Mouse (Mus musculus) MEL (cell line): ENCODE measurements around the gene Ssh1. TPM values are rescaled to one million over a fixed set of nuclear protein-coding genes. Genes with fewer than 3 reads are reported as not detected.

ENCODE experiments used
- DNase-seq: peaks from one replicate; pipeline ENCODE4 v3.0.0; 2011; ENCODE audit warnings: low read depth, low spot score
- H3K27ac ChIP-seq: 2 replicates; pipeline ENCODE4 v1.5.1; 2012; ENCODE audit warnings: low read depth, mild to moderate bottlenecking, control low read depth, low read length, moderate library complexity; ENCODE audit not compliant: control insufficient read depth
- H3K27me3 ChIP-seq, 2 experiments: fragments of 150-350 bp in 1 of 2; sonication (generic) in 1 of 2; 2 replicates each; pipeline ENCODE4 v1.6.1; 2012; ENCODE audit warnings: low read length in 2 of 2, mild to moderate bottlenecking in 2 of 2, improper control_type of control experiment in 1 of 2, moderate library complexity in 1 of 2; ENCODE audit not compliant: insufficient read depth in 2 of 2, control insufficient read depth in 1 of 2
- H3K36me3 ChIP-seq, 2 experiments: 2 replicates each; pipeline ENCODE4 v1.6.1; 2012 to 2014; ENCODE audit warnings: low read length in 2 of 2, improper control_type of control experiment in 1 of 2, inconsistent platforms in 1 of 2, mild to moderate bottlenecking in 1 of 2; ENCODE audit not compliant: insufficient read depth in 2 of 2, control insufficient read depth in 1 of 2
- H3K4me1 ChIP-seq, 2 experiments: fragments of 150-350 bp in 1 of 2; sonication (generic) in 1 of 2; 2 replicates each; pipeline ENCODE4 v1.6.1; 2012; ENCODE audit warnings: low read length in 2 of 2, improper control_type of control experiment in 1 of 2, mild to moderate bottlenecking in 1 of 2; ENCODE audit not compliant: insufficient read depth in 2 of 2, control insufficient read depth in 1 of 2
- H3K4me3 ChIP-seq, 2 experiments: fragments of 150-350 bp in 1 of 2; sonication (generic) in 1 of 2; 2 replicates each; pipeline ENCODE4 v1.5.1; 2012; ENCODE audit warnings: low read depth in 2 of 2, low read length in 2 of 2, mild to moderate bottlenecking in 2 of 2, moderate library complexity in 2 of 2, control low read depth in 1 of 2, improper control_type of control experiment in 1 of 2; ENCODE audit not compliant: control insufficient read depth in 1 of 2, insufficient read depth in 1 of 2
- H3K79me2 ChIP-seq: 2 replicates; pipeline ENCODE4 v1.6.1; 2012; ENCODE audit warnings: mild to moderate bottlenecking, low read length, moderate library complexity; ENCODE audit not compliant: control insufficient read depth, poor library complexity, insufficient read depth
- H3K9ac ChIP-seq: 2 replicates; pipeline ENCODE4 v1.6.1; 2012; ENCODE audit warnings: low read depth, mild to moderate bottlenecking, control low read depth, low read length, moderate library complexity; ENCODE audit not compliant: control insufficient read depth, poor library complexity, severe bottlenecking
- H3K9me3 ChIP-seq: fragments of 150-350 bp; sonication (generic); replicated peaks from 2 replicates; pipeline ENCODE4 v1.6.1; 2012; ENCODE audit warnings: mild to moderate bottlenecking, low read length, improper control_type of control experiment, moderate library complexity; ENCODE audit not compliant: insufficient read depth
- CHD1 ChIP-seq: IDR thresholded peaks from 2 replicates; pipeline ENCODE4 v1.6.1; 2012; ENCODE audit warnings: low read depth, mild to moderate bottlenecking, inconsistent platforms, low read length, improper control_type of control experiment
- CHD2 ChIP-seq: IDR thresholded peaks from 2 replicates; pipeline ENCODE4 v1.6.1; 2011; ENCODE audit warnings: low read length, improper control_type of control experiment
- CTCF ChIP-seq, 3 experiments: IDR thresholded peaks in 2 of 3; conservative IDR thresholded peaks in 1 of 3; 2 replicates each; pipeline ENCODE4 v1.5.1; 2011 to 2012; ENCODE audit warnings: low read length in 3 of 3, low read depth in 2 of 3, mild to moderate bottlenecking in 2 of 3, improper control_type of control experiment in 1 of 3, inconsistent platforms in 1 of 3, mixed read lengths in 1 of 3, moderate library complexity in 1 of 3; ENCODE audit not compliant: control insufficient read depth in 1 of 3, insufficient read depth in 1 of 3, poor library complexity in 1 of 3, severe bottlenecking in 1 of 3
- ELF1 ChIP-seq: IDR thresholded peaks from 2 replicates; pipeline ENCODE4 v1.6.1; 2014; ENCODE audit warnings: low read depth, mild to moderate bottlenecking, inconsistent platforms, low read length, improper control_type of control experiment, moderate library complexity
- GATA1 ChIP-seq: IDR thresholded peaks from 2 replicates; pipeline ENCODE4 v1.6.1; 2011; ENCODE audit warnings: low read depth, low read length, improper control_type of control experiment
- HCFC1 ChIP-seq: IDR thresholded peaks from 2 replicates; pipeline ENCODE4 v1.6.1; 2012; ENCODE audit warnings: low read depth, mild to moderate bottlenecking, inconsistent platforms, low read length, improper control_type of control experiment, moderate library complexity
- MAX ChIP-seq: IDR thresholded peaks from 2 replicates; pipeline ENCODE4 v1.6.1; 2011; ENCODE audit warnings: low read length, improper control_type of control experiment
- MAZ ChIP-seq: IDR thresholded peaks from 2 replicates; pipeline ENCODE4 v1.6.1; 2012; ENCODE audit warnings: low read depth, mild to moderate bottlenecking, inconsistent platforms, low read length, improper control_type of control experiment
- MEF2A ChIP-seq: IDR thresholded peaks from 2 replicates; pipeline ENCODE4 v1.6.1; 2014; ENCODE audit warnings: low read depth, mild to moderate bottlenecking, inconsistent platforms, low read length, improper control_type of control experiment; ENCODE audit not compliant: poor library complexity, insufficient replicate concordance, severe bottlenecking; ENCODE audit errors: extremely low read depth
- MXI1 ChIP-seq: IDR thresholded peaks from 2 replicates; pipeline ENCODE4 v1.6.1; 2011; ENCODE audit warnings: mild to moderate bottlenecking, low read depth, low read length, improper control_type of control experiment
- MYB ChIP-seq: IDR thresholded peaks from 2 replicates; pipeline ENCODE4 v1.6.1; 2011; ENCODE audit warnings: mild to moderate bottlenecking, low read depth, low read length, improper control_type of control experiment
- POLR2AphosphoS2 ChIP-seq: IDR thresholded peaks from 2 replicates; pipeline ENCODE4 v1.6.1; 2011; ENCODE audit warnings: low read length, improper control_type of control experiment
- POLR2AphosphoS5 ChIP-seq: IDR thresholded peaks from 2 replicates; pipeline ENCODE4 v1.6.1; 2012; ENCODE audit warnings: low read depth, borderline replicate concordance, mild to moderate bottlenecking, inconsistent platforms, low read length, moderate library complexity, mixed read lengths
- RCOR1 ChIP-seq: IDR thresholded peaks from 2 replicates; pipeline ENCODE4 v1.6.1; 2012; ENCODE audit warnings: low read depth, mild to moderate bottlenecking, inconsistent platforms, low read length, improper control_type of control experiment
- SIN3A ChIP-seq: IDR thresholded peaks from 2 replicates; pipeline ENCODE4 v1.6.1; 2012; ENCODE audit warnings: low read length, improper control_type of control experiment, inconsistent platforms
- TAL1 ChIP-seq: IDR thresholded peaks from 2 replicates; pipeline ENCODE4 v1.6.1; 2012; ENCODE audit warnings: mild to moderate bottlenecking, inconsistent platforms, low read length, moderate library complexity, mixed read lengths
- TCF12 ChIP-seq: IDR thresholded peaks from 2 replicates; pipeline ENCODE4 v1.6.1; 2014; ENCODE audit warnings: low read depth, mild to moderate bottlenecking, inconsistent platforms, low read length, improper control_type of control experiment, moderate library complexity
- USF1 ChIP-seq: IDR thresholded peaks from 2 replicates; pipeline ENCODE4 v1.6.1; 2014; ENCODE audit warnings: low read depth, mild to moderate bottlenecking, inconsistent platforms, low read length, improper control_type of control experiment, moderate library complexity
- ZC3H11A ChIP-seq: IDR thresholded peaks from 2 replicates; pipeline ENCODE4 v1.6.1; 2012; ENCODE audit warnings: low read depth, mild to moderate bottlenecking, inconsistent platforms, low read length, improper control_type of control experiment
- ZMIZ1 ChIP-seq: IDR thresholded peaks from 2 replicates; pipeline ENCODE4 v1.6.1; 2012; ENCODE audit warnings: low read depth, mild to moderate bottlenecking, inconsistent platforms, low read length, improper control_type of control experiment, moderate library complexity
- ZNF384 ChIP-seq: IDR thresholded peaks from 2 replicates; pipeline ENCODE4 v1.6.1; 2012; ENCODE audit warnings: low read depth, mild to moderate bottlenecking, inconsistent platforms, low read length, improper control_type of control experiment
- polyA plus RNA-seq, 2 experiments: library from polyadenylated mRNA; stranded (reverse) in 1 of 2; unstranded in 1 of 2; fragments of >175 nt in 1 of 2; fragments of >200 nt in 1 of 2; gene quantifications; 2 replicates each; pipeline versions ENCODE4 v1.2.1 to v1.2.4; 2012; ENCODE audit warnings: low replicate concordance in 2 of 2, low read depth in 1 of 2; ENCODE audit not compliant: insufficient read length in 2 of 2, insufficient read depth in 1 of 2, missing spikeins in 1 of 2
- total RNA-seq: library from RNA; depleted of rRNA; stranded (reverse); fragments of 300-350 nt; gene quantifications from 2 replicates; pipeline ENCODE4 v1.2.3, GENCODE M21; 2012

Gene Ssh1
- total and polyA plus RNA-seq, 3 experiments, result 2.3 to 6.8 TPM; not detected in 1

DNA sequence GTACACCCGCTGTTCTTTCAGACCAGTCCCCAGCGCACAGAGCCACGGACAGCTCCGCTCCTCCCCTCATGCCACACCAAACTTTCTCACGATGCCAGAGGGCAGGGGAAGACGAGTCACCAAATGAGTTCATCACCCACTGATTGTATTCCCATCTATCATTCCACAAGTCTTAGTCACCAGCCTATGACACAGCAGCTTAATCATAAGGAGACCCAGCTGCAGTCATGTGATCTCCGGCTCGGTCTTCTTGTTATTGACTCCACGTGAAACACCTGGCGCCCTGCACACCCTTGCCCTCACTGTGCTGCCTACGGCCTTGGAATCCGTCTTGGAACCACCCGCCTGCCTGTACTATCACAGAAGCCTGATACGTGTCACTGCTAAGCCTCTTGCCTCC is 28.7 kb downstream of the Ssh1 start:
- H3K27ac ChIP-seq, result no peak overlapping the region
- TF ChIP-seq TAL1 (no peak), TCF12 (no peak), USF1 (no peak), MAX (no peak), HCFC1 (no peak), POLR2AphosphoS2 (no peak), CHD1 (no peak), MXI1 (no peak), RCOR1 (no peak)
- no peak overlapping the region for H3K9ac ChIP-seq
- H3K9me3 ChIP-seq, result no peaks in the 10 kb centered on the region
- H3K27me3 ChIP-seq, result no peaks in the 10 kb centered on the region
- no peaks in the 10 kb centered on the region for H3K4me1 ChIP-seq
- no peak for DNase-seq
- no peaks in the 10 kb centered on the region for H3K79me2 ChIP-seq
- no peak overlapping the region for H3K4me3 ChIP-seq
- H3K36me3 ChIP-seq, result no peaks in the 10 kb centered on the region

GRCm38 (mm10) chr5:113961776-113962175 is 31.9 kb downstream of the Ssh1 start:
- no peak for DNase-seq
- no peaks in the 10 kb centered on the region for H3K27me3 ChIP-seq
- H3K9ac ChIP-seq, result no peak overlapping the region
- no peak overlapping the region for H3K4me3 ChIP-seq
- TF ChIP-seq MYB, result no peak
- no peak for TF ChIP-seq CHD1
- no peak for TF ChIP-seq CHD2
- no peak for TF ChIP-seq ELF1
- TF ChIP-seq MEF2A, result no peak
- TF ChIP-seq ZC3H11A, result no peak
- no peak for TF ChIP-seq ZMIZ1
- TF ChIP-seq GATA1, result no peak
- no peak for TF ChIP-seq SIN3A
- no peak for TF ChIP-seq MAZ
- TF ChIP-seq POLR2AphosphoS5, result no peak
- no peak for TF ChIP-seq HCFC1
- no peak for TF ChIP-seq TAL1
- no peak for TF ChIP-seq ZNF384
- TF ChIP-seq CTCF (IDR thresholded peaks at IDR 0.05 in 2 of 3, conservative IDR thresholded peaks at IDR 0.05 in 1 of 3; ENCODE audit: control insufficient read depth in 1 of 3, insufficient read depth in 1 of 3, low read depth in 2 of 3, low read length in 3 of 3, poor library complexity in 1 of 3, severe bottlenecking in 1 of 3), result no peak
- TF ChIP-seq MAX, result no peak
- H3K9me3 ChIP-seq, result no peaks in the 10 kb centered on the region
- no peaks in the 10 kb centered on the region for H3K4me1 ChIP-seq
- no peaks in the 10 kb centered on the region for H3K79me2 ChIP-seq
- no peak overlapping the region for H3K27ac ChIP-seq
- H3K36me3 ChIP-seq, result no peaks in the 10 kb centered on the region
